Mouse (Mus musculus): ENCODE data around the gene Rxfp4. TPM values are rescaled to one million over a fixed set of nuclear protein-coding genes. Genes with fewer than 3 reads are reported as not detected.
A peak's percentile ranks its signal among the peaks of the same experiment; 100 is the strongest.

The Rxfp4 gene
- polyA plus RNA-seq, 1 experiment: not detected

DNA sequence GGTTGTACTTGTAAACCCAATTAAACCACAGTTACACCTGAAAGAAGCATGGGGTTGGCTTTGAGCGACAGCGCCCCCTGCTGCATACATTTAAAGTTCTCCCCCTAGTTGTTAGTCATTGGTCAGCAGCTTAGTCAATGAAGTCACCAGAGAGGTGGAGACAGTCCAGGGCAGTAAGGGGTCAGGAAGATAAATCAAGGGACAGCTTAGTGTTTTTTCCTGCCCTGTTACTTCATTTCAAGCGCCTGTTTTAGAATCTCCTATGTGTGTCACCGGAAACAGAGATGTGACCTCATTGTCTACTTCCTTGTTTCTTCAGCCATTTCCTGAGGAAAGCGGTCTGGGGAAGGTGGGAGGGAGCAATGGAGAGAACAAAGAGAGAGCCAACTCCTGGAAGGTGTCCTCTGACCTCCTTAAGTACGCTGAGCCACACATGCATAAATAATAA lies 49.2 kb downstream of the Rxfp4 start:
- TF ChIP-seq CTCF (IDR thresholded peaks at IDR 0.05; ENCODE audit: borderline replicate concordance, insufficient read depth, low read length) (peak; percentile 42; the same call in 1 of the 2 replicates), POLR2A (IDR thresholded peaks at IDR 0.05; ENCODE audit: low read depth, low read length) (no peak)
- no peaks in the 10 kb centered on the region for H3K4me1 ChIP-seq (ENCODE audit: control insufficient read depth, insufficient read depth, low read length)
- no peak overlapping the region for H3K4me3 ChIP-seq (ENCODE audit: insufficient read depth, low read length)
- H3K27ac ChIP-seq (ENCODE audit: insufficient read depth, low read length): no peak overlapping the region

DNA sequence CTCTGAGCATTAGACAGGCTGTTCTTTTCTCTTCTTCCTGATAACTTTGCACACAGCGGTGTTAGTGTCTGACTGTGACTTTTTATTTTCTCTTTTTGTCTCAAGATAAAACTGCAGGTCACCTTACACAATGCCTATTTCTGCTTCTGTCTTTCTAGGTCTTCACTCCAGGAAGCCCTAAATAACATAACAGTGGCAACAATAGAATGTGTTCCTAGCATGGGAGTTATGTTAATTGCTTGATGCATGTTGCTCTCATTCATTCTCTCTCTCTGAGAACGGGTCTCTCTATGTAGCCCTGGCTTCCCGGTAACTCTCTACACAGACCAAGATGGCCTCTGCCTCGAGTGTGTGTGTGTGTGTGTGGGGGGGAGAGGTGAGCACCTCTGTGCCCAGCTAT lies 50.5 kb downstream of the Rxfp4 start:
- TF ChIP-seq POLR2A (IDR thresholded peaks at IDR 0.05; ENCODE audit: low read depth, low read length) (no peak), CTCF (IDR thresholded peaks at IDR 0.05; ENCODE audit: borderline replicate concordance, insufficient read depth, low read length) (no peak)
- Histone ChIP-seq H3K4me1 (ENCODE audit: control insufficient read depth, insufficient read depth, low read length) (no peaks in the 10 kb centered on the region), H3K27ac (ENCODE audit: insufficient read depth, low read length) (no peak overlapping the region), H3K4me3 (ENCODE audit: insufficient read depth, low read length) (no peak overlapping the region)

Other genes starting within 250 kb of the Rxfp4 start
- 24.4 and 29.9 TPM in 2 replicates for gene Pmf1, start 242.8 kb downstream of the Rxfp4 start, polyA plus RNA-seq (2011; ENCODE audit: insufficient read length, low read depth, missing spikeins)
- gene Slc25a44, start 228.0 kb downstream of the Rxfp4 start, polyA plus RNA-seq (2011; ENCODE audit: insufficient read length, low read depth, missing spikeins): 15.9 and 20.1 TPM in 2 replicates
- gene Sema4a, start 192.0 kb downstream of the Rxfp4 start, polyA plus RNA-seq (2011; ENCODE audit: insufficient read length, low read depth, missing spikeins): 0.25 and 0.63 TPM in 2 replicates
- 401 and 426 TPM in 2 replicates for gene Lmna, start 143.2 kb downstream of the Rxfp4 start, polyA plus RNA-seq (2011; ENCODE audit: insufficient read length, low read depth, missing spikeins)
- gene Mex3a, start 120.7 kb downstream of the Rxfp4 start, polyA plus RNA-seq (2011; ENCODE audit: insufficient read length, low read depth, missing spikeins): 25.7 and 33.6 TPM in 2 replicates
- gene Rab25, start 104.8 kb downstream of the Rxfp4 start, polyA plus RNA-seq (2011; ENCODE audit: insufficient read length, low read depth, missing spikeins): not detected in 2 replicates
- gene Lamtor2, start 100.1 kb downstream of the Rxfp4 start, polyA plus RNA-seq (2011; ENCODE audit: insufficient read length, low read depth, missing spikeins): 74.4 and 81.1 TPM in 2 replicates
- 38.5 and 50.4 TPM in 2 replicates for gene Ubqln4, start 99.4 kb downstream of the Rxfp4 start, polyA plus RNA-seq (2011; ENCODE audit: insufficient read length, low read depth, missing spikeins)
- gene Ssr2, start 77.3 kb downstream of the Rxfp4 start, polyA plus RNA-seq (2011; ENCODE audit: insufficient read length, low read depth, missing spikeins): 218 and 298 TPM in 2 replicates
- 174 and 210 TPM in 2 replicates for gene Arhgef2, start 47.2 kb downstream of the Rxfp4 start, polyA plus RNA-seq (2011; ENCODE audit: insufficient read length, low read depth, missing spikeins)
- 64.1 and 68.9 TPM in 2 replicates for gene Khdc4, start 32.7 kb upstream of the Rxfp4 start, polyA plus RNA-seq (2011; ENCODE audit: insufficient read length, low read depth, missing spikeins)
- 52.1 and 57.8 TPM in 2 replicates for gene Rit1, start 63.7 kb upstream of the Rxfp4 start, polyA plus RNA-seq (2011; ENCODE audit: insufficient read length, low read depth, missing spikeins)
- 18.9 and 29.2 TPM in 2 replicates for gene Syt11, start 122.0 kb upstream of the Rxfp4 start, polyA plus RNA-seq (2011; ENCODE audit: insufficient read length, low read depth, missing spikeins)
- gene Gon4l, start 182.1 kb upstream of the Rxfp4 start, polyA plus RNA-seq (2011; ENCODE audit: insufficient read length, low read depth, missing spikeins): 28.2 and 34.8 TPM in 2 replicates

Measured in embryonic fibroblast, embryonic 13.5 days (primary cell).